Mouse (Mus musculus) ES-Bruce4 (cell line): ENCODE data around the gene Clpb.

Source experiments
- CTCF ChIP-seq: IDR thresholded peaks from one replicate; pipeline ENCODE4 v1.8.1; 2011; ENCODE audit warnings: low read depth, low read length
- EP300 ChIP-seq: IDR thresholded peaks from 2 replicates; pipeline ENCODE4 v1.6.1; 2011; ENCODE audit warnings: low read depth, low read length; ENCODE audit not compliant: insufficient read depth
- POLR2A ChIP-seq: IDR thresholded peaks from one replicate; pipeline ENCODE4 v1.8.1; 2011; ENCODE audit warnings: low read length; ENCODE audit not compliant: insufficient read depth

DNA sequence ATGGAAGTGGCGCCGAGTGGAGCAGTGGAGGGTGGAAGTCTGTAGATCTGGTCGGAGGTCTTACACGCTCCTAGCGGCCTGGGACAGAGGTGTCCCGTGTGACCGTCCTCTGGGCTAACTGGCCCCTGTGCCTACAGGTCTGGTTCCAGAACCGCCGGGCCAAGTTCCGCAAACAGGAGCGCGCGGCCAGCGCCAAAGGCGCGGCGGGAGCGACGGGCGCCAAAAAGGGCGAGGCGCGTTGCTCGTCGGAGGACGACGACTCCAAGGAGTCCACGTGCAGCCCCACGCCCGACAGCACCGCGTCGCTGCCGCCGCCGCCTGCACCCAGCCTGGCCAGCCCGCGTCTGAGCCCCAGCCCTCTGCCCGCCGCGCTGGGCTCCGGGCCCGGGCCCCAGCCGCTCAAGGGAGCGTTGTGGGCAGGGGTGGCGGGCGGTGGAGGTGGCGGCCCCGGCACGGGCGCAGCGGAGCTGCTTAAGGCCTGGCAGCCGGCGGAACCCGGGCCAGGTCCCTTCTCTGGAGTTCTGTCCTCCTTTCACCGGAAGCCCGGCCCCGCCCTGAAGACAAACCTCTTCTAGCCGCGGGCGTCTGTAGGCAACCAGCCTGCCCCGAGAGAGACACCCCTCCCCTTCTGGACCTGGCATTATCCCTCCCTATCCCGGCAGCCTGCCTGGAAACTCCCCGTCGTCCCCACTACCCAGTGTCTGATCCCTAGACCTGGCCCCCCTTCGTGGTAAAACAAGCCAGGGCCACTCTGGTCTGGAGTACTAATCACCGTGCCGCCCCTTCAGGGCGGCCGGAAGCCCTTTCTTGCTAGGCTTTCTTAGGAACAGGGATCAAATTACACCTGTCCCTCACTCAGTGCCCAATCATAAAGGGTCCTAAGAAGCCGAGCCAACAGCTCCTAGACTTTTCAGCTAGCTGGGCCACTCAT is 158.4 kb downstream of the Clpb start:
- TF ChIP-seq POLR2A: no peak
- TF ChIP-seq CTCF: no peak
- no peak for TF ChIP-seq EP300
